Mouse (Mus musculus) embryonic fibroblast, embryonic 13.5 days (primary cell): ENCODE data around the gene Cbx1.

Source experiments
- CTCF ChIP-seq: IDR thresholded peaks from 2 replicates; pipeline ENCODE4 v1.5.1; 2011; ENCODE audit warnings: mild to moderate bottlenecking, control low read depth, low read length, moderate library complexity, borderline replicate concordance; ENCODE audit not compliant: insufficient read depth
- POLR2A ChIP-seq: IDR thresholded peaks from 2 replicates; pipeline ENCODE4 v1.6.1; 2011; ENCODE audit warnings: low read depth, mild to moderate bottlenecking, control low read depth, low read length, moderate library complexity

- no peak for TF ChIP-seq POLR2A
- no peak for TF ChIP-seq CTCF
Measured at GRCm38 (mm10) chr11:96795491-96795890, 6.6 kb downstream of the Cbx1 start.
